Mouse (Mus musculus) adrenal gland, postnatal 14 days (tissue): ENCODE measurements at regions not wholly inside any gene's neighbourhood (a gene's known extent, or its start where the extent isn't known, plus 50 kb on each side); places are given as distances from the start of the nearest gene placed in this dataset.

ENCODE experiments used
- DNase-seq: peaks from one replicate; pipeline ENCODE4 v3.0.0; 2021; ENCODE audit warnings: mixed read lengths

DNA sequence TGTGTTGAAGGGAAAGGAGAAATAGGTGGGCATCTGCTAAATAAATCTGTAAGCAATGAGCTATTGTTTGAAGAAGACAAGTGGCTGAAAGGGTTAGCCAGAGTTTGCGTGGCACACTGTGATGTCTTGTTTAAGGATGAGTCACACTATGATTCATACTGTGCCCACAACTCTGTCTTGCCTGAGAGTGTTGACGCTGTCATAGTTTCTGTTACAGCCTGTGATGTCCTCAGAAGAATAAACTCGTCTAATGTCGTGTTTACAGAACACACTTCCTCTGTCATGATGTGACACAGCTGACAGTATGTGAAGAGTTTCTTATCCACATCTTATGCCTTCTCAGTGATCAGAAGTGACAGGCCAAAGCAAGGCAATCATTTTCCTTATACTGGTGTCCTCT is 274.5 kb upstream of the Tmem132c start:
- DNase-seq = no peak

DNA sequence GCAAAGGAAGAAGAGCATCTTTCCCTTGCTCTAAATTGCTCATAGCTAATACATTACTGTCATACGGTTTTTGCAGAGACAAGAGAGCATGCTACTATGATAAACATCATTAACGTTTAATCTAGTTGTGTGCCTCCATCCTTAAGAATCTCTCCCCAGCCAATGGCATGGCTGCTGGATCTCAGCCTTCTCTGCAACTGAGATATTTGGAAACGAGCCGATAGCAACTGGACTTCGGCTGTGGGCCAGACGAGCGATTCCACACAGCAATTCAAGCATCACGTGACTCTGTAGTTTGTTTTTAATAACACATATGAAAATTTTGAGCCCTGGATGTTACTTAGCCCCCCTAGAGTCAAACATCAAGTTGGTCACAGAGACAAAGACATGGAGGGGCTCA is 272.2 kb upstream of the Tmem132c start:
- DNase-seq = no peak

DNA sequence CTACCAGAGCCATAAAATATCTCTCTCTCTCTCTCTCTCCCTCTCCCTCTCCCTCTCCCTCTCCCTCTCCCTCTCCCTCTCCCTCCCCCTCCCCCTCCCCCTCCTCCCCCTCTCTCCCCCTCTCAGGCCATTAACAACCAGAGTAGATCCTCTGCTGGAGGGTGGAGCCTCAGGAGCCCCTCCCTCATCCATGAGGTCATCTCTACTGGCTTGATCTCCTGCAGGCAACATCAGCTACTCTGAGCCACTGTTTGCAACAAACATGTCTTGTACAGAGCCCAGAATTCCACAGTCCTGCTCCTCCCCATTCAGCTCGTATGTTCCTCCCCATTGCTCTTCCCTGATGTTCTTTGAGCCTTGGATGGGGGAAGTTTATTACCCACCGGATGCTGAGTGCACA is 270.3 kb upstream of the Tmem132c start:
- DNase-seq = no peak

DNA sequence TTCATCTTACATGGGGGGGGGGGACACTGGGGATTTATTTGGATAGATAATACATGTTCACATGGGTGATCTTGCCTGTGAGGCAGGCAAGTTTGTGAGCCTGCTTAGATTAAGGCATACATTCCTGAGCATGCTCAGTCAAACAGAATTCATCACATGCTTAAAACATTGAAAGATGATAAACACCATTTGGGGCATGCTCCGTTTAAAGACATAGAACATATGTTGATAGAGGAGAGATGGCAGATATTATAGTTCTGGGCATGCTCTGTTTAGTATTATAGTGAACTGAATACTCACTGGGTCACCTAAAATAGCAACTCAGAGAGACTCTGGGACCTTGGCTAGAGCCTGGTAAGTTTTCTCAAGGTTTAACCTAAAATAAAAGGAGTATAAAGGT is 269.6 kb upstream of the Tmem132c start:
- DNase-seq = no peak

DNA sequence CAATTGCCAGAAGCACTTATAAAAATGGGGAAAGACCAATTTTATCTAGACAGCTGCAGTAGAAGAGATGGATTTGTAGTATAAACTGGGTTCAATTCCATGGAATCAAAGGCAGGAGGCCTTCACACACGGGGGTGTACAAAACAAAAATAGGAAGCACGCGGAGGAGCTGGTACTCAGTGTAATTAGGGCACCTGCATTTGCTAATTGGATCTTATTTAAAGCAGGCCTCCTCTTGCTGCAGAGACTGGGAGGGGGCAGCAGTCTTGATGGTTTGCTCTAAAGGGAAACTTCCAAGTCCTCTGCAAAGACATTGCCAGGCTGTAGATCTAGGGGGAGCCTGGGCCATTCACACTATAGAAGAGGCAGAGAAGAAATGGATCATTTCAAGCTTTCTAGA is 268.2 kb upstream of the Tmem132c start:
- no peak for DNase-seq

DNA sequence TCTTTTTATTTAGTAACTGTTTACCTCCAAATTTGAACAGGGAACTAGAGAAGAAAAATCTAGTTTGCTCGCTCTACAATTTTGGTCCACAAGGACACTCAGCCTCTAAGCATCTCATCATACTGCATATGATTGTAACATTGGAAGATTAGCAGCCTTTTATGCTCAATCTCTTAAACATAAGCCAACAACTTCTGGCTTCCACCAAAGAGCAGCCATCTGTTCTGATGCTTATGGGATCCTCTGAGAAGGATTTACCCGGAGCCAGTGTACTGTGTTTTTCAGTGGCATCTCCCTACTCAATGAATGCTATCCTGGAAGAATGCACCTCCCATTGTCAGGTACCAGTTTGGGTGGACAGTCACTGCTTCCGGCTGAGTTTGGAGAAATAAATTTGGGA is 267.0 kb upstream of the Tmem132c start:
- no peak for DNase-seq

DNA sequence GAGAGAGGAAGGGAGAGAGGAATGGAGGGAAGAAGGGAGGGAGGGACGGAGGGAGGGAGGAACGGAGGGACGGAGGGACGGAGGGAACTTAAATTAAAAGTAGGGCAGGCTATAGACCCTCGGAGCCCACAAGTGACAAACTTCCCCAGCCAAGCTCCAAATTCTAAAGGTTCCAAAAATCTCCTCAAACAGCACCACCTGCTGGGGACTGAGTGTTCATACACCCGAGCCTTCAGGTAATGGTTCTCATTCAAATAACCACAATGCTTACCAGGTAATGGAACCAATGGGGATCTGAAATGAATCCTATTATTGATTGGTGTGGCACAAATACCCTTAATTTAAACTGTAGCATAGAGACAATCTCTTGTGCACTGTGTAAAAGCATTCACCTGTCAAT is 246.0 kb upstream of the Tmem132c start:
- peak; percentile 7 for DNase-seq

DNA sequence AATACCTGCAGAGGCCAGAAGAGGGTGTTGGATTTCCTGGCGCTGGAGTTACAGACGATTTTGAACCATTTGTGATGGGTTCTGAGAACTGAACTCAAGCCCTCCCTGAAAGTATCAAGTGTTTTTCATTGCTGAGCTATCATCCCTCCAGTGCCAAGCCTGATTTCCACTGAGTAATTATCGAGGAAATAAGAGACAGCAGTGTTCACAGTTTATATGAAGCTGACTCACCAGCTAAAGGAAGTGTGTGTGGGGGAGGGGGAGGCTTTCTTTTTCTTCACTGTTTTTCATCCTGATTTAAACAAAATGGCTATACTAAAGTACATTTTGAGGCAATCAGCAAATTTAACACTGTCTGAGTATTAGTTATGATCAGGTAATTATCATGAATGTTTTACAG is 227.4 kb upstream of the Tmem132c start:
- no peak for DNase-seq

DNA sequence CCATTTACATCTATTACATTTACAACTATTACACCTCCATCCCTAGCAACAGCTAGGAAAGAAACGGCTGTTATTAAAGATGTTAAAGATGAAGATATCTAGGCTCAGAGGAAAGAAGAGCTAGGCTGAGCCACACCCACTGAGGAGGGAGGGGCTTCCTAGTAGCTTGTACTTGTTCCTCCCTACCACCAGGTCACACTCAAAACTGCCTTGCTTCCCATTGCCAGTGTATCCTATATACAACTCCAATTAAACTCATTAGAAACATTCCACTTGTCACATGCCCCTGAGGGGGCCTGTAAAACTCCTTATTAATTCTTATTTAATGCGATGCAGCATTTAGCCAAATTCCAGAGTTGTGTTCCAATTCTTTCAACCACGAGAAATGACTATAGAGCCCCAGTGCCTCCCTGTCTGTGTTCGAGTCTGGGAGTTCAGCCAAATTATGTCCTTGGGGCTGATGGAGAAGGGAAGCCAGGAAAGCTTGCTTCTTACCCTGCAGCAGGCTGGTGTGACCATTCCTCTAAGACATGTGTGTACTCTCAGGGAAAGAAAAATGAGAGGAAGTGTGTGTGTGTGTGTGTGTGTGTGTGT is 225.0 kb upstream of the Tmem132c start:
- no peak for DNase-seq

DNA sequence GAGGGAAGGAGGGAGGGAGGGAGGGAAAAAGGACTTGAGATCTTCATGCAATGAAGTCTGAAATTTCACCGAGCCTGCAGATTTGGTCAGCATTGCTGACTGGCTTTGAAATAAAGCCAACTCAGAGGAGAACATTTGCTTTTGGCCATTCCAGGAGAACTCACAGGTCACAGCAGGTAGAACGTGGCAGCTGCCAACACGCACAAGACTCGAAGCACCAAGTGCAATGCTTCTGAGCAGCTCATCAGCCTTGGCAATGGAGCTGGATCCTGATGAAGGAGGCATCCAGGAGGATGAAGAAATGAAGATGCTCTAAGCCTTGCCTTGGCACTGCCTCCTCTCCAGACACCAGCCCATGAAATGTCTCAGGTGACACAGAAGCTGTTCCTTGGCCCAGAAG is 223.6 kb upstream of the Tmem132c start:
- DNase-seq = no peak

DNA sequence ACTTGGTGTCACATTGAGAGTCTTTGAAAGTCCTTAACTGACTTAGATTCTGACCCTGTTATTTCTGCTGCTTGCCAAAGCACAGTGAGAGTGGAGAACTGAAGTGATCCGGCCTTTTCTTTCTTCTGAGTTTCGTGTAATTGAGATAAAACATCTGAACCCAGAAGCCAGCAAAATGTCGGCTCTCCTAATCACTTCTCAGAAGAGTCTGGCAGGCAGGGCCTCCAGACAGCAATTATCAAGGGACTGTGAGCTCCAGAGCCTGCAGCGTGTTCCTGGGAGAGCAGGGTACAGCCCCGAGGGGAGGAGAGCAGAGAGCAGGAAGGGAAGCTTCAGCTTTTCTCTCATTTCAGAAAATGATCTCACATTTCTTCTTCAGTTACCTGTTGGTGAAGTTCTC is 205.1 kb upstream of the Tmem132c start:
- peak; percentile 6 for DNase-seq

DNA sequence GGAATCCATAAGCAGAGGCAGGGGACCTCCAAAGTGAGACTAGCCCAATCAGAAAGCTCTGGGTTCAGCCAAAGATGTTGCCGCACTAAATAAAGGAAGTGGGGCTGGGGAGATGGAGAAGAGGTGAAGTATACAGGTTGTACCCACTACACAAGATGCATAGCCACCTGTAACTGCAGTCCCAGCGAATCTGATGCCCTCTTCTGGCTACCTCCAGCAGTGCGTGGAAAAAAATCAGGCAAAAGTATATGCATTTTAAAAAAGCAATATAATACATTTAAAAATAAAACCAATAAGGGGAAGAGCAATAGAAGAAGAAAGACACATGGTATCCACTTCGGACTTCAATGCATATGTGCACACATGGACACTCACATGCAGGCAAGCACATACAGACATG is 183.8 kb upstream of the Tmem132c start:
- no peak for DNase-seq

DNA sequence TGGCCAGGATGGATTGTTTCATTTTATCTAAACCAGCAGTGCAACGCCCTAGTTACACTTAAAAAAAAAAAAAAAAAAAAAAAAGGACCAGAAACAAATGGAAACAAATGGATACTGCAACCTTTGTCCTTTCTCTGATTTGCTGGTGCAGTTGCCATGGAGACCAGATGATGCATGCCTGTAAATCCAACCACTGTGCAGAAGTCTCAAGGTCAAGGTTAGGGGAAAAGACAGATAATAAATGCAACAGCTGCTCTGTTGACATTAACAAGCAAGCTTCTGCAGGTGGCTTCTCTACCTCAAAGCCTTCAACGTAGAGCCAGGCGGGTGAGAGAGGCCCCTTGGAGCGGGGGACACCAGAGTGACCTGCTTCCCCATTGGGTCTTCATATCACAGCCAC is 167.3 kb upstream of the Tmem132c start:
- DNase-seq = peak; percentile 13
